Mouse (Mus musculus) CH12.LX (cell line): ENCODE results near the gene Zbtb4. TPM values are rescaled to one million over a fixed set of nuclear protein-coding genes. Genes with fewer than 3 reads are reported as not detected.
A peak's percentile ranks its signal among the peaks of the same experiment; 100 is the strongest.

ENCODE experiments used
- DNase-seq: peaks from one replicate; pipeline ENCODE4 v3.0.0-alpha.2; 2013; ENCODE audit errors: extremely low read depth
- H3K27ac ChIP-seq: 2 replicates; pipeline ENCODE4 v1.5.1; 2012; ENCODE audit warnings: low read depth, mild to moderate bottlenecking, control low read depth, moderate library complexity; ENCODE audit not compliant: insufficient read depth
- H3K27me3 ChIP-seq: replicated peaks from 2 replicates; pipeline ENCODE3; 2012; ENCODE audit warnings: inconsistent platforms
- H3K36me3 ChIP-seq, 2 experiments: replicated peaks in 1 of 2; 2 replicates each; pipeline versions ENCODE3 to v1.6.1; 2012; ENCODE audit warnings: inconsistent platforms in 1 of 2, low read length in 1 of 2, mild to moderate bottlenecking in 1 of 2, mixed read lengths in 1 of 2, moderate library complexity in 1 of 2; ENCODE audit not compliant: control insufficient read depth in 1 of 2, insufficient read depth in 1 of 2
- H3K4me1 ChIP-seq, 2 experiments: 2 replicates each; pipeline ENCODE4 v1.6.1; 2012; ENCODE audit warnings: inconsistent platforms in 1 of 2, moderate library complexity in 1 of 2; ENCODE audit not compliant: insufficient read depth in 2 of 2, control insufficient read depth in 1 of 2
- H3K4me2 ChIP-seq: 2 replicates; pipeline ENCODE4 v1.6.1; 2012; ENCODE audit warnings: low read depth, mild to moderate bottlenecking, control low read depth; ENCODE audit not compliant: poor library complexity, insufficient read depth, severe bottlenecking
- H3K4me3 ChIP-seq, 3 experiments: fragments of 150-350 bp in 1 of 3; sonication (generic) in 1 of 3; replicated peaks in 1 of 3; 2 replicates each; pipeline versions ENCODE3 to v1.5.1; 2011 to 2012; ENCODE audit warnings: low read depth in 2 of 3, low read length in 2 of 3, mild to moderate bottlenecking in 2 of 3, moderate library complexity in 2 of 3, control low read depth in 1 of 3, improper control_type of control experiment in 1 of 3, inconsistent platforms in 1 of 3, mixed read lengths in 1 of 3; ENCODE audit not compliant: poor library complexity in 1 of 3
- H3K79me2 ChIP-seq: replicated peaks from 2 replicates; pipeline ENCODE4 v1.6.1; 2012; ENCODE audit warnings: mild to moderate bottlenecking, moderate library complexity; ENCODE audit not compliant: control insufficient read depth, poor library complexity, insufficient read depth, severe bottlenecking; ENCODE audit errors: extremely low read depth
- H3K9ac ChIP-seq: 2 replicates; pipeline ENCODE4 v1.6.1; 2012; ENCODE audit warnings: low read depth, mild to moderate bottlenecking, control low read depth, moderate library complexity; ENCODE audit not compliant: insufficient read depth
- H3K9me3 ChIP-seq: replicated peaks from 2 replicates; pipeline ENCODE3; 2012; ENCODE audit warnings: low read length, inconsistent platforms, mixed read lengths
- BHLHE40 ChIP-seq: IDR thresholded peaks from 2 replicates; pipeline ENCODE4 v1.6.1; 2011; ENCODE audit warnings: mild to moderate bottlenecking, low read depth, low read length, improper control_type of control experiment
- CHD1 ChIP-seq: IDR thresholded peaks from 2 replicates; pipeline ENCODE4 v1.6.1; 2012; ENCODE audit warnings: low read depth, low read length, improper control_type of control experiment, inconsistent platforms
- CHD2 ChIP-seq: IDR thresholded peaks from 2 replicates; pipeline ENCODE4 v1.6.1; 2011; ENCODE audit warnings: low read length, improper control_type of control experiment
- E2F4 ChIP-seq: IDR thresholded peaks from 2 replicates; pipeline ENCODE4 v1.6.1; 2011; ENCODE audit warnings: low read depth, low read length, improper control_type of control experiment; ENCODE audit not compliant: insufficient replicate concordance
- ELF1 ChIP-seq: IDR thresholded peaks from 2 replicates; pipeline ENCODE4 v1.6.1; 2014; ENCODE audit warnings: low read depth, mild to moderate bottlenecking, inconsistent platforms, low read length, improper control_type of control experiment
- EP300 ChIP-seq: IDR thresholded peaks from 2 replicates; pipeline ENCODE4 v1.6.1; 2011; ENCODE audit warnings: low read length, improper control_type of control experiment
- ETS1 ChIP-seq: conservative IDR thresholded peaks from 2 replicates; pipeline ENCODE4 v1.6.1; 2012; ENCODE audit warnings: low read depth, mild to moderate bottlenecking, inconsistent platforms, low read length, improper control_type of control experiment, moderate library complexity
- GABPA ChIP-seq: IDR thresholded peaks from 2 replicates; pipeline ENCODE4 v1.6.1; 2012; ENCODE audit warnings: low read depth, low read length, improper control_type of control experiment, inconsistent platforms; ENCODE audit not compliant: insufficient replicate concordance
- HCFC1 ChIP-seq: IDR thresholded peaks from 2 replicates; pipeline ENCODE4 v1.6.1; 2012; ENCODE audit warnings: low read depth, mild to moderate bottlenecking, inconsistent platforms, low read length, improper control_type of control experiment
- IRF4 ChIP-seq: IDR thresholded peaks from 2 replicates; pipeline ENCODE4 v1.6.1; 2014; ENCODE audit warnings: low read depth, mild to moderate bottlenecking, inconsistent platforms, low read length, improper control_type of control experiment
- JUN ChIP-seq: IDR thresholded peaks from 2 replicates; pipeline ENCODE4 v1.6.1; 2011; ENCODE audit warnings: low read depth, mild to moderate bottlenecking, low read length, improper control_type of control experiment, moderate library complexity; ENCODE audit not compliant: insufficient read depth
- JUND ChIP-seq: conservative IDR thresholded peaks from 2 replicates; pipeline ENCODE4 v1.6.1; 2011; ENCODE audit warnings: low read depth, low read length, improper control_type of control experiment
- KAT2A ChIP-seq: IDR thresholded peaks from 2 replicates; pipeline ENCODE4 v1.6.1; 2012; ENCODE audit warnings: low read length, improper control_type of control experiment, inconsistent platforms; ENCODE audit not compliant: insufficient replicate concordance
- MAFK ChIP-seq: IDR thresholded peaks from 2 replicates; pipeline ENCODE4 v1.6.1; 2011; ENCODE audit warnings: low read length, improper control_type of control experiment; ENCODE audit not compliant: insufficient replicate concordance
- MAX ChIP-seq: IDR thresholded peaks from 2 replicates; pipeline ENCODE4 v1.6.1; 2011; ENCODE audit warnings: low read length, improper control_type of control experiment
- MAZ ChIP-seq: IDR thresholded peaks from 2 replicates; pipeline ENCODE4 v1.6.1; 2012; ENCODE audit warnings: low read depth, mild to moderate bottlenecking, inconsistent platforms, low read length, improper control_type of control experiment, moderate library complexity
- MEF2A ChIP-seq: IDR thresholded peaks from 2 replicates; pipeline ENCODE4 v1.6.1; 2014; ENCODE audit warnings: low read depth, mild to moderate bottlenecking, inconsistent platforms, low read length, improper control_type of control experiment, borderline replicate concordance
- MXI1 ChIP-seq: IDR thresholded peaks from 2 replicates; pipeline ENCODE4 v1.6.1; 2011; ENCODE audit warnings: mild to moderate bottlenecking, low read depth, low read length, improper control_type of control experiment
- NELFE ChIP-seq: IDR thresholded peaks from 2 replicates; pipeline ENCODE4 v1.6.1; 2011; ENCODE audit warnings: low read depth, low read length, improper control_type of control experiment
- NRF1 ChIP-seq: IDR thresholded peaks from 2 replicates; pipeline ENCODE4 v1.6.1; 2014; ENCODE audit warnings: low read depth, mild to moderate bottlenecking, inconsistent platforms, low read length, improper control_type of control experiment, moderate library complexity
- PAX5 ChIP-seq: IDR thresholded peaks from 2 replicates; pipeline ENCODE4 v1.6.1; 2012; ENCODE audit warnings: low read length, inconsistent platforms, mixed read lengths
- POLR2A ChIP-seq: IDR thresholded peaks from 2 replicates; pipeline ENCODE4 v1.6.1; 2011; ENCODE audit warnings: low read depth, mild to moderate bottlenecking, improper control_type of control experiment, low read length
- POLR2AphosphoS2 ChIP-seq: IDR thresholded peaks from 2 replicates; pipeline ENCODE4 v1.6.1; 2011; ENCODE audit warnings: low read depth, low read length, improper control_type of control experiment
- RAD21 ChIP-seq: IDR thresholded peaks from 2 replicates; pipeline ENCODE4 v1.6.1; 2011; ENCODE audit warnings: low read depth, mild to moderate bottlenecking, low read length, improper control_type of control experiment, moderate library complexity
- RCOR1 ChIP-seq: conservative IDR thresholded peaks from 2 replicates; pipeline ENCODE4 v1.6.1; 2012; ENCODE audit warnings: low read depth, mild to moderate bottlenecking, inconsistent platforms, low read length, improper control_type of control experiment
- SIN3A ChIP-seq: IDR thresholded peaks from 2 replicates; pipeline ENCODE4 v1.6.1; 2012; ENCODE audit warnings: low read length, improper control_type of control experiment, inconsistent platforms
- TBP ChIP-seq: conservative IDR thresholded peaks from 2 replicates; pipeline ENCODE4 v1.6.1; 2011; ENCODE audit warnings: low read depth, low read length, improper control_type of control experiment
- TCF12 ChIP-seq: IDR thresholded peaks from 2 replicates; pipeline ENCODE4 v1.6.1; 2014; ENCODE audit warnings: low read depth, mild to moderate bottlenecking, inconsistent platforms, low read length, improper control_type of control experiment
- UBTF ChIP-seq: IDR thresholded peaks from 2 replicates; pipeline ENCODE4 v1.6.1; 2012; ENCODE audit warnings: low read depth, mild to moderate bottlenecking, inconsistent platforms, low read length, improper control_type of control experiment, moderate library complexity
- USF1 ChIP-seq: IDR thresholded peaks from 2 replicates; pipeline ENCODE4 v1.6.1; 2014; ENCODE audit warnings: low read depth, mild to moderate bottlenecking, inconsistent platforms, low read length, improper control_type of control experiment
- USF2 ChIP-seq: conservative IDR thresholded peaks from 2 replicates; pipeline ENCODE4 v1.6.1; 2011; ENCODE audit warnings: low read depth, low read length, improper control_type of control experiment
- ZC3H11A ChIP-seq: IDR thresholded peaks from 2 replicates; pipeline ENCODE4 v1.6.1; 2012; ENCODE audit warnings: low read depth, mild to moderate bottlenecking, inconsistent platforms, low read length, improper control_type of control experiment
- ZKSCAN1 ChIP-seq: IDR thresholded peaks from 2 replicates; pipeline ENCODE4 v1.6.1; 2012; ENCODE audit warnings: low read depth, inconsistent platforms, low read length, improper control_type of control experiment, borderline replicate concordance
- ZMIZ1 ChIP-seq: IDR thresholded peaks from 2 replicates; pipeline ENCODE4 v1.6.1; 2012; ENCODE audit warnings: low read depth, mild to moderate bottlenecking, inconsistent platforms, low read length, improper control_type of control experiment
- ZNF384 ChIP-seq: IDR thresholded peaks from 2 replicates; pipeline ENCODE4 v1.6.1; 2012; ENCODE audit warnings: low read depth, low read length, improper control_type of control experiment, inconsistent platforms
- dilution Hi-C: fragments of 300-500 bp; cut with MboI; formaldehyde crosslinking; loops from 2 replicates; pipeline ENCODE4 v1.14.3; 2020; ENCODE audit warnings: low sequenced_read_pairs; ENCODE audit not compliant: extremely low pct_unique_long_range_greater_than_20kb, extremely low pct_ligation_motif_present
- in situ Hi-C: fragments of 300-500 bp; cut with MboI; formaldehyde crosslinking; loops from 3 replicates; pipeline ENCODE4 v1.14.3; 2019; ENCODE audit warnings: low sequenced_read_pairs, low pct_ligation_motif_present, low pct_unique_long_range_greater_than_20kb, mixed read lengths
- polyA plus RNA-seq: library from polyadenylated mRNA; unstranded; fragments of >175 nt; gene quantifications from 2 replicates; pipeline ENCODE4 v1.2.1, GENCODE M21; 2012; ENCODE audit warnings: low read depth; ENCODE audit not compliant: insufficient read length
- total RNA-seq, 2 experiments: library from RNA; depleted of rRNA; stranded (reverse); fragments of 300-350 nt in 1 of 2; fragments of >200 nt in 1 of 2; gene quantifications; 2 replicates each; pipeline ENCODE4 v1.2.3; 2012 to 2014

Zbtb4 gene
- total and polyA plus RNA-seq, 3 experiments, result 0.75 to 3.4 (median 2.3) TPM

DNA sequence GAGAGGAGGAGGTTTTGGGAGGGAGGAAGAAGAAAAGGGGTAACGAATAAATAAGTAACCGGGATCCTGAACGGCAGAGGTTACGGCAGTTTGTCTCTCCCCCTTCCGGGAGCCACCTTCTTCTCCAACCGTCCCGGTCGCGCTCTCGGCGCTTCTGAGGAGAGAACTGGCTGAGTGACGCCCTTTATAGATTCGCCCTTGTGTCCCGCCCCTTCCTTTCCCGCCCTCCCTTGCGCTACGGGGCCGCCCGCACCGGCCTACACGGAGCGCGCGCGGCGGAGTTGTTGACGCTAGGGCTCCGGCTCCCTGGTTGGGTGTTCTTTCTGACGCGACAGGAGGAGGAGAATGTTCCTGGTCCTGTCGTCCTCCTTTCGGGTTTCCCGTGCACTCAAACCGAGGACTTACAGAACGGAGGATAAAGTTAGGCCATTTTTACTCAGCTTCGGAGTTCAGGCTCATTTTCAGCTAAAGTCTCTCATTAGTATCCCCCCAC lies 7.2 kb upstream of the Zbtb4 start, which contains the start of gene Polr2a (continued):
- peak; percentile 81; the same call in 1 of the 2 replicates for TF ChIP-seq HCFC1

DNA sequence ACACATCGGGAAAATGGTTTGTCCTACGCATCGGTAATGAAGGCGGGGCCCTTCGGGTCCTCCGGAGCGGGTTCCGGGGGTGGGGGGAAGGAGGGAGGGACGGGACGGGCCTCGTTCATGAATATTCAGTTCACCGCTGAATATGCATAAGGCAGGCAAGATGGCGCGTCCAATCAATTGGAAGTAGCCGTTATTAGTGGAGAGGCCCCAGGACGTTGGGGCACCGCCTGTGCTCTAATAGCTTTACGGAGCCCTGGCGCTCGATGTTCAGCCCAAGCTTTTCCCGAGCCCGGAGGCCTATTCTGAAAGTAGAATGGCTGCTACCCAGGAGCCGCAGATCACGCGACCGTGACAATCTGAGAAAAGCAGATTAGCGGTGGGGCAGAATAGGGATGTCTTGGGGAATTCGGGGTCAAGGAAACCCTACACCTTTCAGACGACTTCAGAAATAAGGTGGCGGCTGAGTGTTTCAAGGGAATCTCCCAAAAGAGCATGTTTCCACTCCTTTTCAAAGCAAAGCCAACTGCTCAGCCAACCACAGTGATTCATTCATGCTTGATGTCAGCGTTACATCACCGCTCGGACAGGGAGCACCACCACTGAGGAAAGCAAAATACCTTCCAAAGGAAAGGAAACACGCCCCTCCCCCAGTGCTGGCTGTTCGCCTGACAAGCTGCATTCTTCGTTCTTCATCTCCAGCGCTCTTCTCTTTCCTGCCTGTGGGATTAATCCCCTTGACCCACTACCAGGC lies 6.6 kb upstream of the Zbtb4 start:
- peaks cover 0 to 9% of the 10 kb centered on the region in 2 experiments for H3K36me3 ChIP-seq
- H3K4me2 ChIP-seq, result peak overlapping the region; percentile 82
- H3K27ac ChIP-seq, result peak overlapping the region; percentile 92
- peak; percentile 98 for DNase-seq
- H3K79me2 ChIP-seq, result peaks cover 35% of the 10 kb centered on the region
- H3K9me3 ChIP-seq, result no peaks in the 10 kb centered on the region
- in situ Hi-C loops (loop anchor here (5.0 kb wide), 1 partner anchor 33 kb away; no protein-coding TSS in a partner anchor), dilution Hi-C loops (no loop called here)
- H3K9ac ChIP-seq, result peak overlapping the region; percentile 82
- no peaks in the 10 kb centered on the region for H3K27me3 ChIP-seq
- peaks cover 12 to 38% of the 10 kb centered on the region in 2 experiments for H3K4me1 ChIP-seq
- peak overlapping the region; percentile 55 to 60 (median 59) for H3K4me3 ChIP-seq
- TF ChIP-seq POLR2AphosphoS2, result no peak
- peak; percentile 25 for TF ChIP-seq SIN3A
- no peak for TF ChIP-seq GABPA
- peak; percentile 77 for TF ChIP-seq ETS1
- peak; percentile 69 for TF ChIP-seq MEF2A
- no peak for TF ChIP-seq ZC3H11A
- TF ChIP-seq CHD2, result peak; percentile 83
- peak; percentile 88 for TF ChIP-seq ZMIZ1
- TF ChIP-seq MAFK, result 0 out of 2 replicates have a peak, but pooled peaks have one; percentile 26
- no peak for TF ChIP-seq ELF1
- TF ChIP-seq ZKSCAN1, result no peak
- peak; percentile 91 for TF ChIP-seq BHLHE40
- peak; percentile 89; the same call in 1 of the 2 replicates for TF ChIP-seq NELFE
- TF ChIP-seq KAT2A, result no peak
- TF ChIP-seq EP300, result peak; percentile 63; the same call in 1 of the 2 replicates
- TF ChIP-seq IRF4, result peak; percentile 65
- no peak for TF ChIP-seq UBTF
- no peak; the same call in 1 of the 2 replicates for TF ChIP-seq JUN
- peak; percentile 81 for TF ChIP-seq POLR2A
- no peak for TF ChIP-seq E2F4
- TF ChIP-seq NRF1, result no peak
- TF ChIP-seq ZNF384, result no peak
- TF ChIP-seq USF2, result no peak
- no peak for TF ChIP-seq USF1
- peak; percentile 83 for TF ChIP-seq MAX
- peak; percentile 61; the same call in 1 of the 2 replicates for TF ChIP-seq JUND
- no peak for TF ChIP-seq RAD21
- no peak for TF ChIP-seq HCFC1
- TF ChIP-seq MXI1, result peak; percentile 89
- peak; percentile 80 for TF ChIP-seq RCOR1
- peak; percentile 87 for TF ChIP-seq TBP
- TF ChIP-seq TCF12, result peak; percentile 59
- no peak for TF ChIP-seq PAX5
- peak; percentile 99 for TF ChIP-seq MAZ
- peak; percentile 28 for TF ChIP-seq CHD1
